Mouse (Mus musculus) cerebellum, adult 2 months (tissue): ENCODE data around the gene Atp5s.

Source experiments
- CTCF ChIP-seq: fragments of 200-500 bp; IDR thresholded peaks from 2 replicates; pipeline ENCODE4 v1.5.1; 2011; ENCODE audit warnings: low read depth, mild to moderate bottlenecking, control low read depth, low read length, moderate library complexity, borderline replicate concordance; ENCODE audit not compliant: insufficient read depth
- POLR2A ChIP-seq: fragments of 200-500 bp; IDR thresholded peaks from 2 replicates; pipeline ENCODE4 v1.6.1; 2011; ENCODE audit warnings: low read length, control low read depth, borderline replicate concordance; ENCODE audit not compliant: insufficient read depth

DNA sequence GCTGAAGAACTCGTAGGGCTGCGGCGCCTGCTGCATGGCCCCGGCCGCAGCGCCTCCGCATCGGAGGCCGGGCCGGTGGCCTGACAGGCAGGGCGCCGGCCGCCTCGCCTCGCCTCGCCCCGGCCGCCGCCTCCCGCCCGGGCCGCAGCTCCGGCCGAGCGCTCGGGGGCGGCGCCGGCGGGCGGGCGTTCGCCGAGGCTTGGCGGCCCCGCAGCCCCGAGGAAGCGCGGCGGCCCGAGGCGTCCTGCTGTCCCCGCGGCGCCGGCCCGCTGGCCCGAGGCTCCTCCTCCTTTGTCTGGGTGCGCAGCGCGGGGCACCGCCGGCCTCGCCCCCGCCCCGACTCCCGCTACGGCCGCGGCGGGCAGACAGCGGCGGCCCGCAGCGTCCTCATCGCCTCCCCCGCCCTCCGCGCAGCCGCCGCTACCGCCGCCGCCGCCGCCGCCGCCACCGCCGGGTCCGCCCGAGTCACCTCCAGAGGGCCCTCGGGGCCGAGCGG, 43.1 kb upstream of the Atp5s start, which contains the start of gene Sos2:
- TF ChIP-seq POLR2A: no peak
- no peak for TF ChIP-seq CTCF
